8 mouse cellular contexts compared by ENCODE assay signal in the genomic region with DNA sequence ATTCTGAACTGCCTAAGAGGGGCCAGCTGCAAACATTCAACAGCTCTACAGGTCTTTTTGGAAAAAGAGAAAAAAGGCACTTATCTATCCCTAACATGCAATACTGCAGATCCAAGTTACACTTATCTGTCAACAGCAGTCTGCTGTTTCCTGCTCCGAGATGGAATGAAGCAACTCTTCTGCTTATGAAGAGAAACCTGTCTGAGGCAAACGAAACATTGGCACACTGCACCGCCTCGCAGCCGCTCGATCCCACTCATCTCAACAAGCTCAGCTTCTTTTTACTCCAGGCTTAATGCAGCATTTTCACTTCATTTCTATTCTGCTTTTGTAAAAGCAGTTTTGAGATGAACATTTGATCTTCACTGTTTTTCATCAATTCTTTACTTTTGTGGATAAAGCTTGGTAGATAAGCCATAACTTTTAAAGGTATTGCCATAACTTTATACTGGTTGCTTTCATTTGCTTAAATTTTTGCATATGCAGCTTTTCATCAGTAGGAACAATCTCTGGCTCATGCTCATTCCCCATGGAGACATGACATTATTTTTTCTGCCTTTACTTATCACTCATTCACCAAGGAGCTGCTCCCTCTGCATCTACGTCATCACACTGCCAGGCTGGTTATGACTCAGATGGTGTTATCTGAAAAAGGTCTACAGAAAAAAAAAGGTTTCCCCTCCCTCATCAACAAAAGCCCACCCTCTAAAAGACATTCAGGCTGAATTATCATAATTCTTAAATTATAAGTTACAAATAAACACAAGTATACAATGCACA. TPM values are rescaled to one million over a fixed set of nuclear protein-coding genes. Genes with fewer than 3 reads are reported as not detected.
A peak's percentile ranks its signal among the peaks of the same experiment; 100 is the strongest.
DNase-seq lines count a peak whose midpoint lies in the region; ATAC-seq and TF ChIP-seq lines count a peak whose summit lies in the region.

No protein-coding gene starts in this region.

- TF ChIP-seq RAD21 in CH12.LX (IDR thresholded peaks at IDR 0.05; ENCODE audit: low read depth, low read length) = no peak

- H3K4me2 ChIP-seq in CH12.LX (ENCODE audit: insufficient read depth, low read depth, poor library complexity, severe bottlenecking) = peak overlapping the region; percentile 95
- peak overlapping the region; percentile 87 for H3K4me2 ChIP-seq in embryonic facial prominence, embryonic 15.5 days (replicated peaks)
- H3K4me2 ChIP-seq in kidney, postnatal 0 days (ENCODE audit: low read length) = peak overlapping the region; percentile 65
- peak overlapping the region; percentile 79 for H3K4me2 ChIP-seq in midbrain, embryonic 16.5 days (ENCODE audit: low read length)

- WGBS in embryonic facial prominence, embryonic 15.5 days = 0% methylated on average over 7 of the region's 7 CpGs
- 0% methylated on average over 7 of the region's 7 CpGs for WGBS in kidney, postnatal 0 days
- WGBS in midbrain, embryonic 16.5 days = 0% methylated on average over 7 of the region's 7 CpGs

- peak overlapping the region; percentile 99 for H3K9ac ChIP-seq in CH12.LX (ENCODE audit: insufficient read depth, low read depth)
- peak overlapping the region; percentile 62 for H3K9ac ChIP-seq in embryonic facial prominence, embryonic 15.5 days
- peak overlapping the region; percentile 63 for H3K9ac ChIP-seq in kidney, postnatal 0 days (ENCODE audit: low read depth, low read length)
- H3K9ac ChIP-seq in midbrain, embryonic 16.5 days (ENCODE audit: low read depth, low read length) = peak overlapping the region; percentile 69

- no peaks in the 10 kb centered on the region for H3K27me3 ChIP-seq in CH12.LX (replicated peaks)
- no peaks in the 10 kb centered on the region for H3K27me3 ChIP-seq in embryonic facial prominence, embryonic 15.5 days
- H3K27me3 ChIP-seq in kidney, postnatal 0 days (ENCODE audit: insufficient read depth, low read length) = no peaks in the 10 kb centered on the region
- H3K27me3 ChIP-seq in midbrain, embryonic 16.5 days (ENCODE audit: control insufficient read depth, insufficient read depth, low read depth, low read length) = no peaks in the 10 kb centered on the region

- peaks cover 63% of the 10 kb centered on the region for H3K79me2 ChIP-seq in CH12.LX (replicated peaks; ENCODE audit: control insufficient read depth, extremely low read depth, insufficient read depth, poor library complexity, severe bottlenecking)

- DNase-seq in cerebellum, postnatal 25 days = peak; percentile 34 to 43
- DNase-seq in cerebellum, adult 11-12 months = no peak
- DNase-seq in CH12.LX (ENCODE audit: extremely low read depth) = peak; percentile 60
- DNase-seq in kidney, postnatal 0 days (ENCODE audit: low spot score) = peak; percentile 54
- DNase-seq in urinary bladder, adult 18-20 months (ENCODE audit: low spot score in 2 of 2) = no peak
- DNase-seq in cerebellum, adult 9-11 months = no peak

- peaks cover 43 to 63% of the 10 kb centered on the region in 2 experiments for H3K36me3 ChIP-seq in CH12.LX (replicated peaks in 1 of 2; ENCODE audit: control insufficient read depth in 1 of 2, insufficient read depth in 1 of 2, low read length in 1 of 2)
- peaks cover 42% of the 10 kb centered on the region for H3K36me3 ChIP-seq in embryonic facial prominence, embryonic 15.5 days
- peaks cover 34% of the 10 kb centered on the region for H3K36me3 ChIP-seq in kidney, postnatal 0 days (ENCODE audit: insufficient read depth, low read length)
- peaks cover 17% of the 10 kb centered on the region for H3K36me3 ChIP-seq in midbrain, embryonic 16.5 days (ENCODE audit: control insufficient read depth, insufficient read depth, low read length)

- dilution Hi-C loops in CH12.LX (cut with MboI; ENCODE audit: extremely low pct_ligation_motif_present, extremely low pct_unique_long_range_greater_than_20kb, low sequenced_read_pairs) = no loop called here

- no peak overlapping the region for H3K27ac ChIP-seq in CH12.LX (ENCODE audit: insufficient read depth, low read depth)
- H3K27ac ChIP-seq in embryonic facial prominence, embryonic 15.5 days (replicated peaks) = peak overlapping the region; percentile 55; the same call in 1 of the 2 replicates
- peak overlapping the region; percentile 48 for H3K27ac ChIP-seq in kidney, postnatal 0 days
- 0 out of 2 replicates have a peak overlapping the region, but pooled peaks have one; percentile 10 for H3K27ac ChIP-seq in midbrain, embryonic 16.5 days (ENCODE audit: low read length)

- TF ChIP-seq EP300 in CH12.LX (IDR thresholded peaks at IDR 0.05; ENCODE audit: low read length) = no peak

- ATAC-seq in embryonic facial prominence, embryonic 15.5 days (ENCODE audit: insufficient number of reproducible peaks, low FRiP score, low TSS enrichment, low read depth) = no peak
- ATAC-seq in kidney, postnatal 0 days (replicated peaks; ENCODE audit: low FRiP score, low read depth) = no peak
- no peak for ATAC-seq in midbrain, embryonic 16.5 days

- peaks cover 5 to 28% of the 10 kb centered on the region in 2 experiments; a peak in 3 of 4 replicates for H3K4me1 ChIP-seq in CH12.LX (ENCODE audit: control insufficient read depth in 1 of 2, insufficient read depth in 2 of 2)
- H3K4me1 ChIP-seq in embryonic facial prominence, embryonic 15.5 days = peaks cover 37% of the 10 kb centered on the region
- peaks cover 13% of the 10 kb centered on the region for H3K4me1 ChIP-seq in kidney, postnatal 0 days (replicated peaks; ENCODE audit: insufficient read depth, low read length)
- peaks cover 32% of the 10 kb centered on the region for H3K4me1 ChIP-seq in midbrain, embryonic 16.5 days (ENCODE audit: control insufficient read depth, insufficient read depth, low read length)

- peak; percentile 43; the same call in 1 of the 2 replicates for TF ChIP-seq POLR2A in CH12.LX (IDR thresholded peaks at IDR 0.05; ENCODE audit: low read depth, low read length)

- no peak for TF ChIP-seq CTCF in CH12.LX (conservative IDR thresholded peaks at IDR 0.05 in 1 of 2, IDR thresholded peaks at IDR 0.05 in 1 of 2; ENCODE audit: low read depth in 2 of 2, low read length in 2 of 2)
- TF ChIP-seq CTCF in kidney, postnatal 0 days (IDR thresholded peaks at IDR 0.05; ENCODE audit: low read depth) = no peak

- peak overlapping the region; percentile 60 to 98 (median 75) for H3K4me3 ChIP-seq in CH12.LX (replicated peaks in 1 of 3; ENCODE audit: low read depth in 2 of 3, low read length in 2 of 3, poor library complexity in 1 of 3)
- H3K4me3 ChIP-seq in embryonic facial prominence, embryonic 15.5 days (replicated peaks) = peak overlapping the region; percentile 73
- H3K4me3 ChIP-seq in kidney, postnatal 0 days (replicated peaks; ENCODE audit: low read depth, low read length) = peak overlapping the region; percentile 84
- peak overlapping the region; percentile 61 for H3K4me3 ChIP-seq in midbrain, embryonic 16.5 days (ENCODE audit: low read depth, low read length)

- no peaks in the 10 kb centered on the region for H3K9me3 ChIP-seq in CH12.LX (replicated peaks; ENCODE audit: low read length)
- H3K9me3 ChIP-seq in embryonic facial prominence, embryonic 15.5 days (replicated peaks) = no peaks in the 10 kb centered on the region
- H3K9me3 ChIP-seq in kidney, postnatal 0 days (replicated peaks; ENCODE audit: low read length) = no peaks in the 10 kb centered on the region
- H3K9me3 ChIP-seq in midbrain, embryonic 16.5 days (replicated peaks; ENCODE audit: control insufficient read depth, low read length, poor library complexity, severe bottlenecking) = no peaks in the 10 kb centered on the region

- in situ Hi-C loops in CH12.LX (cut with MboI; ENCODE audit: low pct_ligation_motif_present, low pct_unique_long_range_greater_than_20kb, low sequenced_read_pairs) = no loop called here

TF ChIP-seq in CH12.LX, 34 proteins besides CTCF, POLR2A, EP300 and RAD21:
- TF ChIP-seq ZMIZ1 (IDR thresholded peaks at IDR 0.05; ENCODE audit: low read depth, low read length) = no peak
- no peak for TF ChIP-seq UBTF (IDR thresholded peaks at IDR 0.05; ENCODE audit: low read depth, low read length)
- TF ChIP-seq ZNF384 (IDR thresholded peaks at IDR 0.05; ENCODE audit: low read depth, low read length) = no peak
- no peak for TF ChIP-seq JUND (conservative IDR thresholded peaks at IDR 0.05; ENCODE audit: low read depth, low read length)
- no peak for TF ChIP-seq PAX5 (IDR thresholded peaks at IDR 0.05; ENCODE audit: low read length)
- no peak for TF ChIP-seq IRF4 (IDR thresholded peaks at IDR 0.05; ENCODE audit: low read depth, low read length)
- TF ChIP-seq E2F4 (IDR thresholded peaks at IDR 0.05; ENCODE audit: insufficient replicate concordance, low read depth, low read length) = no peak
- TF ChIP-seq RCOR1 (conservative IDR thresholded peaks at IDR 0.05; ENCODE audit: low read depth, low read length) = no peak
- no peak for TF ChIP-seq NRF1 (IDR thresholded peaks at IDR 0.05; ENCODE audit: low read depth, low read length)
- TF ChIP-seq USF2 (conservative IDR thresholded peaks at IDR 0.05; ENCODE audit: low read depth, low read length) = no peak; the same call in 1 of the 2 replicates

RNA-seq across cellular contexts. Expression of a gene that starts 27.7 kb away (rescaled TPM):
- 49.8 and 55.0 TPM in 2 replicates for total RNA-seq in CH12.LX (2012; rRNA removed)
- total RNA-seq in CH12.LX (2014; rRNA removed) = 35.1 and 37.6 TPM in 2 replicates
- 49.1 and 56.1 TPM in 2 replicates for polyA plus RNA-seq in CH12.LX (2012; ENCODE audit: insufficient read length, low read depth)
- polyA plus RNA-seq in embryonic facial prominence, embryonic 15.5 days (2015; fragmentation: Nextera tagmentation; extraction: Ambion mirVana) = 81.4 and 81.8 TPM in 2 replicates
- polyA plus RNA-seq in kidney, postnatal 0 days (2015; fragmentation: Nextera tagmentation; extraction: Ambion mirVana) = 63.5 and 65.1 TPM in 2 replicates
- 86.3 and 86.6 TPM in 2 replicates for polyA plus RNA-seq in midbrain, embryonic 16.5 days (2015; fragmentation: Nextera tagmentation; extraction: Ambion mirVana)

RNA-seq across cellular contexts. Expression of a gene that starts 58.2 kb away (rescaled TPM):
- 0.17 and 0.51 TPM in 2 replicates for total RNA-seq in CH12.LX (2012; rRNA removed)
- not detected in 2 replicates for total RNA-seq in CH12.LX (2014; rRNA removed)
- not detected in 2 replicates for polyA plus RNA-seq in CH12.LX (2012; ENCODE audit: insufficient read length, low read depth)
- polyA plus RNA-seq in embryonic facial prominence, embryonic 15.5 days (2015; fragmentation: Nextera tagmentation; extraction: Ambion mirVana) = 52.5 and 53.5 TPM in 2 replicates
- 22.3 and 23.9 TPM in 2 replicates for polyA plus RNA-seq in kidney, postnatal 0 days (2015; fragmentation: Nextera tagmentation; extraction: Ambion mirVana)
- polyA plus RNA-seq in midbrain, embryonic 16.5 days (2015; fragmentation: Nextera tagmentation; extraction: Ambion mirVana) = 9.3 and 9.6 TPM in 2 replicates

Comparison
In these comparisons a context has a peak if more than half of its experiments do, and no peak if none do; other contexts are left out.
1. DNase-seq: peak in cerebellum, postnatal 25 days (2 of 2), CH12.LX (single experiment) and kidney, postnatal 0 days (single experiment); none in cerebellum, adult 11-12 months (single experiment), urinary bladder, adult 18-20 months (0 of 2) and cerebellum, adult 9-11 months (single experiment).
2. Peak in every context shown above with its lines, with median percentiles within 50 percentile points of each other: H3K4me2 ChIP-seq, H3K4me3 ChIP-seq and H3K9ac ChIP-seq.